Mouse (Mus musculus) CH12.LX (cell line): ENCODE measurements around the gene Ptch2. TPM values are rescaled to one million over a fixed set of nuclear protein-coding genes. Genes with fewer than 3 reads are reported as not detected.

Experiments
- DNase-seq: peaks from one replicate; pipeline ENCODE4 v3.0.0-alpha.2; 2013; ENCODE audit errors: extremely low read depth
- H3K27ac ChIP-seq: 2 replicates; pipeline ENCODE4 v1.5.1; 2012; ENCODE audit warnings: low read depth, mild to moderate bottlenecking, control low read depth, moderate library complexity; ENCODE audit not compliant: insufficient read depth
- H3K27me3 ChIP-seq: replicated peaks from 2 replicates; pipeline ENCODE3; 2012; ENCODE audit warnings: inconsistent platforms
- H3K36me3 ChIP-seq, 2 experiments: replicated peaks in 1 of 2; 2 replicates each; pipeline versions ENCODE3 to v1.6.1; 2012; ENCODE audit warnings: inconsistent platforms in 1 of 2, low read length in 1 of 2, mild to moderate bottlenecking in 1 of 2, mixed read lengths in 1 of 2, moderate library complexity in 1 of 2; ENCODE audit not compliant: control insufficient read depth in 1 of 2, insufficient read depth in 1 of 2
- H3K4me1 ChIP-seq, 2 experiments: 2 replicates each; pipeline ENCODE4 v1.6.1; 2012; ENCODE audit warnings: inconsistent platforms in 1 of 2, moderate library complexity in 1 of 2; ENCODE audit not compliant: insufficient read depth in 2 of 2, control insufficient read depth in 1 of 2
- H3K4me2 ChIP-seq: 2 replicates; pipeline ENCODE4 v1.6.1; 2012; ENCODE audit warnings: low read depth, mild to moderate bottlenecking, control low read depth; ENCODE audit not compliant: poor library complexity, insufficient read depth, severe bottlenecking
- H3K4me3 ChIP-seq, 3 experiments: fragments of 150-350 bp in 1 of 3; sonication (generic) in 1 of 3; replicated peaks in 1 of 3; 2 replicates each; pipeline versions ENCODE3 to v1.5.1; 2011 to 2012; ENCODE audit warnings: low read depth in 2 of 3, low read length in 2 of 3, mild to moderate bottlenecking in 2 of 3, moderate library complexity in 2 of 3, control low read depth in 1 of 3, improper control_type of control experiment in 1 of 3, inconsistent platforms in 1 of 3, mixed read lengths in 1 of 3; ENCODE audit not compliant: poor library complexity in 1 of 3
- H3K79me2 ChIP-seq: replicated peaks from 2 replicates; pipeline ENCODE4 v1.6.1; 2012; ENCODE audit warnings: mild to moderate bottlenecking, moderate library complexity; ENCODE audit not compliant: control insufficient read depth, poor library complexity, insufficient read depth, severe bottlenecking; ENCODE audit errors: extremely low read depth
- H3K9ac ChIP-seq: 2 replicates; pipeline ENCODE4 v1.6.1; 2012; ENCODE audit warnings: low read depth, mild to moderate bottlenecking, control low read depth, moderate library complexity; ENCODE audit not compliant: insufficient read depth
- H3K9me3 ChIP-seq: replicated peaks from 2 replicates; pipeline ENCODE3; 2012; ENCODE audit warnings: low read length, inconsistent platforms, mixed read lengths
- BHLHE40 ChIP-seq: IDR thresholded peaks from 2 replicates; pipeline ENCODE4 v1.6.1; 2011; ENCODE audit warnings: mild to moderate bottlenecking, low read depth, low read length, improper control_type of control experiment
- CHD2 ChIP-seq: IDR thresholded peaks from 2 replicates; pipeline ENCODE4 v1.6.1; 2011; ENCODE audit warnings: low read length, improper control_type of control experiment
- CTCF ChIP-seq, 2 experiments: IDR thresholded peaks in 1 of 2; conservative IDR thresholded peaks in 1 of 2; 2 replicates each; pipeline ENCODE4 v1.5.1; 2011 to 2012; ENCODE audit warnings: low read depth in 2 of 2, low read length in 2 of 2, improper control_type of control experiment in 1 of 2, inconsistent platforms in 1 of 2, mild to moderate bottlenecking in 1 of 2, moderate library complexity in 1 of 2
- E2F4 ChIP-seq: IDR thresholded peaks from 2 replicates; pipeline ENCODE4 v1.6.1; 2011; ENCODE audit warnings: low read depth, low read length, improper control_type of control experiment; ENCODE audit not compliant: insufficient replicate concordance
- ELF1 ChIP-seq: IDR thresholded peaks from 2 replicates; pipeline ENCODE4 v1.6.1; 2014; ENCODE audit warnings: low read depth, mild to moderate bottlenecking, inconsistent platforms, low read length, improper control_type of control experiment
- EP300 ChIP-seq: IDR thresholded peaks from 2 replicates; pipeline ENCODE4 v1.6.1; 2011; ENCODE audit warnings: low read length, improper control_type of control experiment
- ETS1 ChIP-seq: conservative IDR thresholded peaks from 2 replicates; pipeline ENCODE4 v1.6.1; 2012; ENCODE audit warnings: low read depth, mild to moderate bottlenecking, inconsistent platforms, low read length, improper control_type of control experiment, moderate library complexity
- GABPA ChIP-seq: IDR thresholded peaks from 2 replicates; pipeline ENCODE4 v1.6.1; 2012; ENCODE audit warnings: low read depth, low read length, improper control_type of control experiment, inconsistent platforms; ENCODE audit not compliant: insufficient replicate concordance
- HCFC1 ChIP-seq: IDR thresholded peaks from 2 replicates; pipeline ENCODE4 v1.6.1; 2012; ENCODE audit warnings: low read depth, mild to moderate bottlenecking, inconsistent platforms, low read length, improper control_type of control experiment
- IRF4 ChIP-seq: IDR thresholded peaks from 2 replicates; pipeline ENCODE4 v1.6.1; 2014; ENCODE audit warnings: low read depth, mild to moderate bottlenecking, inconsistent platforms, low read length, improper control_type of control experiment
- JUND ChIP-seq: conservative IDR thresholded peaks from 2 replicates; pipeline ENCODE4 v1.6.1; 2011; ENCODE audit warnings: low read depth, low read length, improper control_type of control experiment
- KAT2A ChIP-seq: IDR thresholded peaks from 2 replicates; pipeline ENCODE4 v1.6.1; 2012; ENCODE audit warnings: low read length, improper control_type of control experiment, inconsistent platforms; ENCODE audit not compliant: insufficient replicate concordance
- MAFK ChIP-seq: IDR thresholded peaks from 2 replicates; pipeline ENCODE4 v1.6.1; 2011; ENCODE audit warnings: low read length, improper control_type of control experiment; ENCODE audit not compliant: insufficient replicate concordance
- MAX ChIP-seq: IDR thresholded peaks from 2 replicates; pipeline ENCODE4 v1.6.1; 2011; ENCODE audit warnings: low read length, improper control_type of control experiment
- MAZ ChIP-seq: IDR thresholded peaks from 2 replicates; pipeline ENCODE4 v1.6.1; 2012; ENCODE audit warnings: low read depth, mild to moderate bottlenecking, inconsistent platforms, low read length, improper control_type of control experiment, moderate library complexity
- MEF2A ChIP-seq: IDR thresholded peaks from 2 replicates; pipeline ENCODE4 v1.6.1; 2014; ENCODE audit warnings: low read depth, mild to moderate bottlenecking, inconsistent platforms, low read length, improper control_type of control experiment, borderline replicate concordance
- MXI1 ChIP-seq: IDR thresholded peaks from 2 replicates; pipeline ENCODE4 v1.6.1; 2011; ENCODE audit warnings: mild to moderate bottlenecking, low read depth, low read length, improper control_type of control experiment
- MYC ChIP-seq: IDR thresholded peaks from 2 replicates; pipeline ENCODE4 v1.6.1; 2011; ENCODE audit warnings: low read depth, mild to moderate bottlenecking, improper control_type of control experiment, low read length
- NELFE ChIP-seq: IDR thresholded peaks from 2 replicates; pipeline ENCODE4 v1.6.1; 2011; ENCODE audit warnings: low read depth, low read length, improper control_type of control experiment
- NRF1 ChIP-seq: IDR thresholded peaks from 2 replicates; pipeline ENCODE4 v1.6.1; 2014; ENCODE audit warnings: low read depth, mild to moderate bottlenecking, inconsistent platforms, low read length, improper control_type of control experiment, moderate library complexity
- PAX5 ChIP-seq: IDR thresholded peaks from 2 replicates; pipeline ENCODE4 v1.6.1; 2012; ENCODE audit warnings: low read length, inconsistent platforms, mixed read lengths
- POLR2A ChIP-seq: IDR thresholded peaks from 2 replicates; pipeline ENCODE4 v1.6.1; 2011; ENCODE audit warnings: low read depth, mild to moderate bottlenecking, improper control_type of control experiment, low read length
- POLR2AphosphoS2 ChIP-seq: IDR thresholded peaks from 2 replicates; pipeline ENCODE4 v1.6.1; 2011; ENCODE audit warnings: low read depth, low read length, improper control_type of control experiment
- RAD21 ChIP-seq: IDR thresholded peaks from 2 replicates; pipeline ENCODE4 v1.6.1; 2011; ENCODE audit warnings: low read depth, mild to moderate bottlenecking, low read length, improper control_type of control experiment, moderate library complexity
- RCOR1 ChIP-seq: conservative IDR thresholded peaks from 2 replicates; pipeline ENCODE4 v1.6.1; 2012; ENCODE audit warnings: low read depth, mild to moderate bottlenecking, inconsistent platforms, low read length, improper control_type of control experiment
- SIN3A ChIP-seq: IDR thresholded peaks from 2 replicates; pipeline ENCODE4 v1.6.1; 2012; ENCODE audit warnings: low read length, improper control_type of control experiment, inconsistent platforms
- SMC3 ChIP-seq: IDR thresholded peaks from 2 replicates; pipeline ENCODE4 v1.6.1; 2011; ENCODE audit warnings: low read depth, low read length, improper control_type of control experiment
- TBP ChIP-seq: conservative IDR thresholded peaks from 2 replicates; pipeline ENCODE4 v1.6.1; 2011; ENCODE audit warnings: low read depth, low read length, improper control_type of control experiment
- TCF12 ChIP-seq: IDR thresholded peaks from 2 replicates; pipeline ENCODE4 v1.6.1; 2014; ENCODE audit warnings: low read depth, mild to moderate bottlenecking, inconsistent platforms, low read length, improper control_type of control experiment
- UBTF ChIP-seq: IDR thresholded peaks from 2 replicates; pipeline ENCODE4 v1.6.1; 2012; ENCODE audit warnings: low read depth, mild to moderate bottlenecking, inconsistent platforms, low read length, improper control_type of control experiment, moderate library complexity
- USF2 ChIP-seq: conservative IDR thresholded peaks from 2 replicates; pipeline ENCODE4 v1.6.1; 2011; ENCODE audit warnings: low read depth, low read length, improper control_type of control experiment
- ZC3H11A ChIP-seq: IDR thresholded peaks from 2 replicates; pipeline ENCODE4 v1.6.1; 2012; ENCODE audit warnings: low read depth, mild to moderate bottlenecking, inconsistent platforms, low read length, improper control_type of control experiment
- ZKSCAN1 ChIP-seq: IDR thresholded peaks from 2 replicates; pipeline ENCODE4 v1.6.1; 2012; ENCODE audit warnings: low read depth, inconsistent platforms, low read length, improper control_type of control experiment, borderline replicate concordance
- ZMIZ1 ChIP-seq: IDR thresholded peaks from 2 replicates; pipeline ENCODE4 v1.6.1; 2012; ENCODE audit warnings: low read depth, mild to moderate bottlenecking, inconsistent platforms, low read length, improper control_type of control experiment
- ZNF384 ChIP-seq: IDR thresholded peaks from 2 replicates; pipeline ENCODE4 v1.6.1; 2012; ENCODE audit warnings: low read depth, low read length, improper control_type of control experiment, inconsistent platforms
- dilution Hi-C: fragments of 300-500 bp; cut with MboI; formaldehyde crosslinking; loops from 2 replicates; pipeline ENCODE4 v1.14.3; 2020; ENCODE audit warnings: low sequenced_read_pairs; ENCODE audit not compliant: extremely low pct_unique_long_range_greater_than_20kb, extremely low pct_ligation_motif_present
- in situ Hi-C: fragments of 300-500 bp; cut with MboI; formaldehyde crosslinking; loops from 3 replicates; pipeline ENCODE4 v1.14.3; 2019; ENCODE audit warnings: low sequenced_read_pairs, low pct_ligation_motif_present, low pct_unique_long_range_greater_than_20kb, mixed read lengths
- polyA plus RNA-seq: library from polyadenylated mRNA; unstranded; fragments of >175 nt; gene quantifications from 2 replicates; pipeline ENCODE4 v1.2.1, GENCODE M21; 2012; ENCODE audit warnings: low read depth; ENCODE audit not compliant: insufficient read length
- total RNA-seq, 2 experiments: library from RNA; depleted of rRNA; stranded (reverse); fragments of 300-350 nt in 1 of 2; fragments of >200 nt in 1 of 2; gene quantifications; 2 replicates each; pipeline ENCODE4 v1.2.3; 2012 to 2014

The Ptch2 gene
- total and polyA plus RNA-seq, 3 experiments: 0.21 to 0.79 TPM; not detected in 1

DNA sequence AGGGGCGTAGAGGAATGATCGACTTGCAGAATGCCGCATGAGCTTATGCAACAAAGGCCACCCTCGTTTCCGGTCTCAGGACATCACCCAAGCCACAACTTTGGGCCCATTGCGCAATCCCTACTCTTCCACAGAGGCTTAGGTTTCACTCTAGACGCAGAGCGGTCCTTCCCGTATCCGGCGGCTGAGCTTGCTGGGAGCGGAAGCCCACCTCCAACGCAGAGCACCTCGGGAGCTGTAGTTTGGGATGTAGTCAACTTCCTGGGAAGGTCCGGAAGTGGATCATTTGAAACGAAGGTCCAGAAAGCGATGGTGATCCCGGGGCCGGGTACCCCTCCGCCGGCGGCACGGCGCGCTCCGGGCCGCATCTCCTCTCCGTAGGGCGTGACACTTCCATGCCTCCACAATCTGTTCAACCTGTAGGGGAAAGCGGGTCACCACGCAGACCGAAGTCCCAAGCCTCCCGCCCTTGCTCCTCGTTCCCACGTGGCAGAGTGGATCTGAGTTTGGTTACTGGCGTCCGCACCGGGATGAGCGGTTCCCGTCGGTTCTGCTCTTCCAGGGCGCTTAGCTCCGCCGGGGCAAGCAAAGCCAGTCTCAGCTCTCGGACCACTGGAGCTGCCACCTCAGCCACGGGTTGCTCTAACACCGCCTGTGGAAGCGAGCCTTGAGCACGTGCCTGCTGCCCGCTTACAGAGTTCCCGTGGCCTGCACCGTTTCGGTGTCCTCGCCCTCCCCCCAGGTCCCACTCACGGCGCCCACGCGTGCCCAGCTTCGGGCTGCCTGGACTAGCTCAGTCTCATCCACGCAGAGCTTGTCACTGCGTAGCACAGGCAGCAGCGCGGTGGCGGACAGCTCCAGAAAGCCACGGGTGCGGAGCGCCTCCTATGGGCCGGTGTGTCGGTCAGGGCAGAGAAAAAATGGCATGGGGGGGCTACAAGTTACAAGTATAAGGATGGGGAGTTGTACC lies 24.9 kb downstream of the Ptch2 start:
- Histone ChIP-seq H3K79me2 (peaks cover 8% of the 10 kb centered on the region; the same call in 1 of the 2 replicates), H3K9ac (peak overlapping the region; percentile 96), H3K4me2 (peak overlapping the region; percentile 92), H3K27me3 (no peaks in the 10 kb centered on the region), H3K4me1 (peaks cover 8 to 52% of the 10 kb centered on the region in 2 experiments), H3K36me3 (peaks cover 5 to 27% of the 10 kb centered on the region in 2 experiments), H3K4me3 (peak overlapping the region; percentile 69 to 87 (median 85)), H3K27ac (peak overlapping the region; percentile 89), H3K9me3 (no peaks in the 10 kb centered on the region)
- TF ChIP-seq POLR2AphosphoS2 (peak; percentile 67), MXI1 (peak; percentile 77), ELF1 (peak; percentile 99), CTCF (conservative IDR thresholded peaks at IDR 0.05 in 1 of 2, IDR thresholded peaks at IDR 0.05 in 1 of 2; ENCODE audit: low read depth in 2 of 2, low read length in 2 of 2) (peak; percentile 26 to 85; a peak in 2 of 4 replicates), CHD2 (peak; percentile 36; the same call in 1 of the 2 replicates), GABPA (peak; percentile 85), MEF2A (peak; percentile 81), ZKSCAN1 (no peak), RCOR1 (no peak), SIN3A (peak; percentile 95; the same call in 1 of the 2 replicates), JUND (0 out of 2 replicates have a peak, but pooled peaks have one; percentile 25), ETS1 (peak; percentile 96), RAD21 (peak; percentile 62), ZC3H11A (no peak), ZNF384 (peak; percentile 73), KAT2A (peak; percentile 98), E2F4 (no peak), MAX (peak; percentile 69), PAX5 (no peak), UBTF (peak; percentile 85), EP300 (peak; percentile 29; the same call in 1 of the 2 replicates), ZMIZ1 (peak; percentile 36), TBP (peak; percentile 94), POLR2A (peak; percentile 79), TCF12 (peak; percentile 81), SMC3 (peak; percentile 51), NELFE (peak; percentile 67), MAZ (no peak; the same call in 1 of the 2 replicates), HCFC1 (peak; percentile 99), NRF1 (peak; percentile 60), MAFK (0 out of 2 replicates have a peak, but pooled peaks have one; percentile 23), IRF4 (peak; percentile 86), MYC (peak; percentile 73), USF2 (no peak), BHLHE40 (peak; percentile 90)
- dilution Hi-C loops: no loop called here
- in situ Hi-C loops: no loop called here
- peak; percentile 97 for DNase-seq
